Mouse (Mus musculus) thymus, adult 2 months (tissue): Measurements from ENCODE around the gene Cdx2. TPM values are rescaled to one million over a fixed set of nuclear protein-coding genes. Genes with fewer than 3 reads are reported as not detected.

Experiments
- DNase-seq: peaks from one replicate; pipeline ENCODE4 v3.0.0; 2021
- H3K27ac ChIP-seq: fragments of 200-500 bp; 2 replicates; pipeline ENCODE4 v1.5.1; 2012; ENCODE audit warnings: low read length, control low read depth; ENCODE audit not compliant: control insufficient read depth, insufficient read depth
- H3K27me3 ChIP-seq: fragments of 200-500 bp; 2 replicates; pipeline ENCODE4 v1.6.1; 2012; ENCODE audit warnings: mild to moderate bottlenecking, low read length, moderate library complexity, mixed read lengths; ENCODE audit not compliant: control insufficient read depth, insufficient read depth
- H3K36me3 ChIP-seq: fragments of 200-500 bp; 2 replicates; pipeline ENCODE4 v1.6.1; 2012; ENCODE audit warnings: mild to moderate bottlenecking, low read length, moderate library complexity; ENCODE audit not compliant: control insufficient read depth, insufficient read depth
- H3K4me1 ChIP-seq: fragments of 200-500 bp; replicated peaks from 2 replicates; pipeline ENCODE4 v1.6.1; 2012; ENCODE audit warnings: low read length; ENCODE audit not compliant: control insufficient read depth, insufficient read depth
- H3K4me3 ChIP-seq: fragments of 200-500 bp; 2 replicates; pipeline ENCODE4 v1.5.1; 2012; ENCODE audit warnings: mild to moderate bottlenecking, low read length, control low read depth, moderate library complexity; ENCODE audit not compliant: control insufficient read depth, insufficient read depth
- CTCF ChIP-seq: fragments of 200-500 bp; IDR thresholded peaks from 2 replicates; pipeline ENCODE4 v1.5.1; 2012; ENCODE audit warnings: mild to moderate bottlenecking, control low read depth, low read length, moderate library complexity, borderline replicate concordance; ENCODE audit not compliant: control insufficient read depth, poor library complexity, insufficient read depth; ENCODE audit errors: extremely low read depth
- POLR2A ChIP-seq: fragments of 200-500 bp; IDR thresholded peaks from 2 replicates; pipeline ENCODE4 v1.6.1; 2012; ENCODE audit warnings: mild to moderate bottlenecking, low read length, control low read depth, moderate library complexity; ENCODE audit not compliant: control insufficient read depth, poor library complexity, insufficient read depth; ENCODE audit errors: extremely low read depth
- WGBS: fragments of 180-500 bp; shearing (Covaris S2); methylation state at CpG from one replicate; pipeline ENCODE4 v1.1.7; 2018; 5-methylcytosine and 5-hydroxymethylcytosine counted together
- polyA plus RNA-seq: library from polyadenylated mRNA; depleted of rRNA; stranded (reverse); fragments of >200 nt; gene quantifications from 2 replicates; pipeline ENCODE4 v1.2.3, GENCODE M21; 2012

The Cdx2 gene
- polyA plus RNA-seq, 1 experiment: 0.32 TPM

GRCm38 (mm10) chr5:147270673-147271655, 36.1 kb downstream of the Cdx2 start:
- no peaks in the 10 kb centered on the region for H3K36me3 ChIP-seq
- WGBS: 10% methylated on average over 29 of the region's 29 CpGs
- no peak for DNase-seq
- no peak overlapping the region for H3K27ac ChIP-seq
- peaks cover 43% of the 10 kb centered on the region for H3K27me3 ChIP-seq
- H3K4me1 ChIP-seq: no peaks in the 10 kb centered on the region
- no peak overlapping the region for H3K4me3 ChIP-seq
- no peak for TF ChIP-seq CTCF
- TF ChIP-seq POLR2A: no peak

GRCm38 (mm10) chr5:147269926-147270672, 37.0 kb downstream of the Cdx2 start, which contains the start of gene Pdx1:
Gene Pdx1, plus strand, starts transcription at chr5:147269959.
- no peak within 1 kb of the TSS for H3K4me3 ChIP-seq
- no peak within 1 kb of the TSS for H3K27ac ChIP-seq
- WGBS: 7% methylated on average over 44 of the region's 44 CpGs
- no peak for TF ChIP-seq CTCF
- TF ChIP-seq POLR2A: no peak
- H3K4me1 ChIP-seq: no peaks in the 10 kb centered on the region
- DNase-seq: no peak
- no peaks in the 10 kb centered on the region for H3K36me3 ChIP-seq
- peaks cover 36% of the 10 kb centered on the region for H3K27me3 ChIP-seq

GRCm38 (mm10) chr5:147269371-147269770, 37.7 kb downstream of the Cdx2 start:
- TF ChIP-seq POLR2A (no peak), CTCF (no peak)
- H3K4me3 ChIP-seq: no peak overlapping the region
- H3K36me3 ChIP-seq: no peaks in the 10 kb centered on the region
- H3K4me1 ChIP-seq: no peaks in the 10 kb centered on the region
- peaks cover 30% of the 10 kb centered on the region for H3K27me3 ChIP-seq
- H3K27ac ChIP-seq: no peak overlapping the region
- DNase-seq: no peak
- WGBS: 7% methylated on average over 6 of the region's 6 CpGs

GRCm38 (mm10) chr5:147268728-147269127, 38.3 kb downstream of the Cdx2 start:
- Histone ChIP-seq H3K27ac (no peak overlapping the region), H3K4me1 (no peaks in the 10 kb centered on the region), H3K4me3 (no peak overlapping the region), H3K27me3 (peaks cover 25% of the 10 kb centered on the region), H3K36me3 (no peaks in the 10 kb centered on the region)
- 13% methylated on average over 8 of the region's 8 CpGs for WGBS
- DNase-seq: no peak
- TF ChIP-seq POLR2A (no peak), CTCF (no peak)

GRCm38 (mm10) chr5:147267434-147267833, 39.6 kb downstream of the Cdx2 start:
- TF ChIP-seq POLR2A (no peak), CTCF (no peak)
- WGBS: 26% methylated on average over 6 of the region's 6 CpGs
- no peak overlapping the region for H3K27ac ChIP-seq
- H3K4me3 ChIP-seq: no peak overlapping the region
- H3K4me1 ChIP-seq: no peaks in the 10 kb centered on the region
- H3K36me3 ChIP-seq: no peaks in the 10 kb centered on the region
- no peak for DNase-seq
- H3K27me3 ChIP-seq: peaks cover 20% of the 10 kb centered on the region

GRCm38 (mm10) chr5:147263945-147264344, 43.1 kb downstream of the Cdx2 start:
- TF ChIP-seq CTCF: no peak
- no peak for TF ChIP-seq POLR2A
- Histone ChIP-seq H3K4me3 (no peak overlapping the region), H3K27me3 (peaks cover 2% of the 10 kb centered on the region), H3K36me3 (no peaks in the 10 kb centered on the region), H3K4me1 (no peaks in the 10 kb centered on the region), H3K27ac (no peak overlapping the region)
- WGBS: 75% methylated on average over 4 of the region's 4 CpGs
- no peak for DNase-seq
